Mouse (Mus musculus) heart, embryonic 16.5 days (tissue): ENCODE results near the gene Zfp12. TPM values are rescaled to one million over a fixed set of nuclear protein-coding genes. Genes with fewer than 3 reads are reported as not detected.
A peak's percentile ranks its signal among the peaks of the same experiment; 100 is the strongest.

Source experiments
- ATAC-seq: fragments of 200-750 bp; cut with Nextera tagmentation; replicated peaks from 2 replicates; pipeline ENCODE4 v1.8.0; 2017; ENCODE audit warnings: moderate number of reproducible peaks; ENCODE audit not compliant: insufficient read depth, low FRiP score; ENCODE audit errors: extremely low read depth
- H3K27ac ChIP-seq: fragments of 300-500 bp; sonication (generic); 2 replicates; pipeline ENCODE4 v1.5.1; 2014; ENCODE audit warnings: mild to moderate bottlenecking, low read length, control low read depth, moderate library complexity
- H3K27me3 ChIP-seq: fragments of 300-500 bp; sonication (generic); 2 replicates; pipeline ENCODE4 v1.6.1; 2014; ENCODE audit warnings: low read length, mixed read lengths; ENCODE audit not compliant: control insufficient read depth, insufficient read depth
- H3K36me3 ChIP-seq: fragments of 300-500 bp; sonication (generic); 2 replicates; pipeline ENCODE4 v1.6.1; 2014; ENCODE audit not compliant: control insufficient read depth, insufficient read depth
- H3K4me1 ChIP-seq: fragments of 300-500 bp; sonication (generic); 2 replicates; pipeline ENCODE4 v1.6.1; 2014; ENCODE audit warnings: low read length, mixed read lengths; ENCODE audit not compliant: control insufficient read depth, insufficient read depth
- H3K4me2 ChIP-seq: fragments of 300-500 bp; sonication (generic); 2 replicates; pipeline ENCODE4 v1.6.1; 2014; ENCODE audit warnings: low read depth, mild to moderate bottlenecking, control low read depth, low read length
- H3K4me3 ChIP-seq: fragments of 300-500 bp; sonication (generic); 2 replicates; pipeline ENCODE4 v1.5.1; 2014; ENCODE audit warnings: mild to moderate bottlenecking, control low read depth, low read length
- H3K9ac ChIP-seq: fragments of 300-500 bp; sonication (generic); 2 replicates; pipeline ENCODE4 v1.6.1; 2014; ENCODE audit warnings: low read length, control low read depth
- H3K9me3 ChIP-seq: fragments of 300-500 bp; sonication (generic); replicated peaks from 2 replicates; pipeline ENCODE4 v1.6.1; 2016; ENCODE audit warnings: low read length; ENCODE audit not compliant: control insufficient read depth
- WGBS: fragments of 180-500 bp; shearing (Covaris S2); extraction: QIAGEN DNeasy Blood & Tissue Kit; methylation state at CpG from one replicate; pipeline ENCODE4 v1.1.7; 2014; 5-methylcytosine and 5-hydroxymethylcytosine counted together
- polyA plus RNA-seq: library from polyadenylated mRNA; unstranded; fragments of >200 nt; fragmentation: Nextera tagmentation; extraction: Ambion mirVana; gene quantifications from 2 replicates; pipeline ENCODE4 v1.2.1, GENCODE M21; 2015

The Zfp12 gene
- polyA plus RNA-seq, 1 experiment from 2014 or later: 7.8 TPM

- 69% methylated on average over 1 of the region's 1 CpGs for WGBS
- Histone ChIP-seq H3K36me3 (no peaks in the 10 kb centered on the region), H3K9me3 (no peaks in the 10 kb centered on the region), H3K4me3 (no peak overlapping the region), H3K27ac (no peak overlapping the region), H3K27me3 (no peaks in the 10 kb centered on the region), H3K4me2 (no peak overlapping the region), H3K4me1 (no peaks in the 10 kb centered on the region), H3K9ac (no peak overlapping the region)
- ATAC-seq: no peak
These were observed 12.7 kb upstream of the Zfp12 start for GRCm38 (mm10) chr5:143222287-143222686.

- H3K4me2 ChIP-seq: no peak within 1 kb of the TSS
- no peak for ATAC-seq
- no peak within 1 kb of the TSS for H3K27ac ChIP-seq
- no peaks in the 10 kb centered on the region for H3K4me1 ChIP-seq
- no peaks in the 10 kb centered on the region for H3K36me3 ChIP-seq
- no peak within 1 kb of the TSS for H3K9ac ChIP-seq
- H3K4me3 ChIP-seq: no peak within 1 kb of the TSS
- H3K27me3 ChIP-seq: no peaks in the 10 kb centered on the region
- H3K9me3 ChIP-seq: 0 out of 2 replicates have a peak, but pooled peaks cover 3% of the 10 kb centered on the region
- WGBS: 78% methylated on average over 3 of the region's 3 CpGs
These were observed 8.2 kb upstream of the Zfp12 start, which contains the start of gene Spdye4a for GRCm38 (mm10) chr5:143226790-143227189. Gene Spdye4a, minus strand, starts transcription at chr5:143226890.

GRCm38 (mm10) chr5:143236036-143236435 is 1.1 kb downstream of the Zfp12 start:
- WGBS: 31% methylated on average over 9 of the region's 9 CpGs
- Histone ChIP-seq H3K4me1 (peaks cover 13% of the 10 kb centered on the region), H3K27me3 (no peaks in the 10 kb centered on the region), H3K27ac (no peak overlapping the region), H3K4me3 (peak overlapping the region; percentile 89), H3K9me3 (no peaks in the 10 kb centered on the region), H3K9ac (peak overlapping the region; percentile 98), H3K36me3 (peaks cover 26% of the 10 kb centered on the region), H3K4me2 (peak overlapping the region; percentile 95)
- no peak for ATAC-seq

- Histone ChIP-seq H3K4me2 (no peak overlapping the region), H3K9me3 (peaks cover 8% of the 10 kb centered on the region; the same call in 1 of the 2 replicates), H3K4me1 (no peaks in the 10 kb centered on the region), H3K4me3 (no peak overlapping the region), H3K9ac (no peak overlapping the region), H3K36me3 (peaks cover 78% of the 10 kb centered on the region), H3K27me3 (no peaks in the 10 kb centered on the region), H3K27ac (no peak overlapping the region)
- ATAC-seq: no peak
- 95% methylated on average over 26 of the region's 26 CpGs for WGBS
These were observed 10.0 kb downstream of the Zfp12 start for GRCm38 (mm10) chr5:143244926-143245325.

GRCm38 (mm10) chr5:143252039-143252438 is 17.1 kb downstream of the Zfp12 start:
- H3K9me3 ChIP-seq: no peaks in the 10 kb centered on the region
- H3K4me3 ChIP-seq: no peak overlapping the region
- peaks cover 62% of the 10 kb centered on the region for H3K27me3 ChIP-seq
- H3K27ac ChIP-seq: no peak overlapping the region
- H3K9ac ChIP-seq: no peak overlapping the region
- no peak overlapping the region for H3K4me2 ChIP-seq
- peaks cover 11% of the 10 kb centered on the region for H3K4me1 ChIP-seq
- WGBS: 70% methylated on average over 6 of the region's 6 CpGs
- H3K36me3 ChIP-seq: peaks cover 12% of the 10 kb centered on the region
- ATAC-seq: no peak

GRCm38 (mm10) chr5:143252791-143253185 is 17.8 kb downstream of the Zfp12 start:
- peak overlapping the region; percentile 48 for H3K4me3 ChIP-seq
- 35% methylated on average over 18 of the region's 18 CpGs for WGBS
- peaks cover 68% of the 10 kb centered on the region for H3K27me3 ChIP-seq
- no peak overlapping the region for H3K9ac ChIP-seq
- no peaks in the 10 kb centered on the region for H3K9me3 ChIP-seq
- H3K36me3 ChIP-seq: peaks cover 7% of the 10 kb centered on the region
- peaks cover 11% of the 10 kb centered on the region for H3K4me1 ChIP-seq
- ATAC-seq: no peak
- H3K27ac ChIP-seq: no peak overlapping the region
- peak overlapping the region; percentile 69; the same call in 1 of the 2 replicates for H3K4me2 ChIP-seq

GRCm38 (mm10) chr5:143253186-143253880 is 18.4 kb downstream of the Zfp12 start:
- Histone ChIP-seq H3K4me1 (peaks cover 11% of the 10 kb centered on the region), H3K27ac (no peak overlapping the region), H3K9me3 (no peaks in the 10 kb centered on the region), H3K4me3 (peak overlapping the region; percentile 48), H3K36me3 (peaks cover 4% of the 10 kb centered on the region), H3K4me2 (peak overlapping the region; percentile 69), H3K27me3 (peaks cover 73% of the 10 kb centered on the region), H3K9ac (peak overlapping the region; percentile 20; the same call in 1 of the 2 replicates)
- peak; percentile 50 for ATAC-seq
- WGBS: 8% methylated on average over 100 of the region's 103 CpGs

- Histone ChIP-seq H3K36me3 (no peaks in the 10 kb centered on the region; the same call in 1 of the 2 replicates), H3K27ac (no peak overlapping the region), H3K4me3 (peak overlapping the region; percentile 48), H3K27me3 (peaks cover 73% of the 10 kb centered on the region), H3K4me1 (peaks cover 11% of the 10 kb centered on the region), H3K4me2 (peak overlapping the region; percentile 69), H3K9ac (peak overlapping the region; percentile 20; the same call in 1 of the 2 replicates), H3K9me3 (no peaks in the 10 kb centered on the region)
- WGBS: 8% methylated on average over 75 of the region's 81 CpGs
- ATAC-seq: no peak
These were observed 19.0 kb downstream of the Zfp12 start for GRCm38 (mm10) chr5:143253881-143254486.
